Mouse (Mus musculus) hindbrain, embryonic 14.5 days (tissue): ENCODE results near the gene Abca3. TPM values are rescaled to one million over a fixed set of nuclear protein-coding genes. Genes with fewer than 3 reads are reported as not detected.
A peak's percentile ranks its signal among the peaks of the same experiment; 100 is the strongest.
"Not testable (repeated sequence)": the region's sequence is repeated elsewhere in the genome, so short reads cannot be mapped to it uniquely, and the experiment has no call there.

ENCODE experiments used
- ATAC-seq: fragments of 200-750 bp; cut with Nextera tagmentation; 2 replicates; pipeline ENCODE4 v1.8.0; 2017; ENCODE audit warnings: moderate number of reproducible peaks, mild to moderate bottlenecking, moderate TSS enrichment, moderate library complexity; ENCODE audit not compliant: low FRiP score
- DNase-seq: peaks from one replicate; pipeline ENCODE4 v3.0.0-alpha.2; 2015; ENCODE audit warnings: low spot score
- H3K27ac ChIP-seq: fragments of 300-500 bp; sonication (generic); 2 replicates; pipeline ENCODE4 v1.5.1; 2014; ENCODE audit warnings: mild to moderate bottlenecking, moderate library complexity
- H3K27me3 ChIP-seq: fragments of 300-500 bp; sonication (generic); 2 replicates; pipeline ENCODE4 v1.6.1; 2014; ENCODE audit warnings: mild to moderate bottlenecking, low read length, mixed read lengths; ENCODE audit not compliant: control insufficient read depth, insufficient read depth
- H3K36me3 ChIP-seq: fragments of 300-500 bp; sonication (generic); replicated peaks from 2 replicates; pipeline ENCODE4 v1.6.1; 2014; ENCODE audit not compliant: control insufficient read depth, insufficient read depth
- H3K4me1 ChIP-seq: fragments of 300-500 bp; sonication (generic); replicated peaks from 2 replicates; pipeline ENCODE4 v1.6.1; 2014; ENCODE audit warnings: antibody characterized with exemption, low read length, mixed read lengths; ENCODE audit not compliant: control insufficient read depth, insufficient read depth
- H3K4me2 ChIP-seq: fragments of 300-500 bp; sonication (generic); replicated peaks from 2 replicates; pipeline ENCODE4 v1.6.1; 2014; ENCODE audit warnings: mild to moderate bottlenecking, moderate library complexity
- H3K4me3 ChIP-seq: fragments of 300-500 bp; sonication (generic); replicated peaks from 2 replicates; pipeline ENCODE4 v1.5.1; 2014; ENCODE audit warnings: mild to moderate bottlenecking, low read length
- H3K9ac ChIP-seq: fragments of 300-500 bp; sonication (generic); 2 replicates; pipeline ENCODE4 v1.6.1; 2014
- H3K9me3 ChIP-seq: fragments of 300-500 bp; sonication (generic); 2 replicates; pipeline ENCODE4 v1.6.1; 2016; ENCODE audit warnings: low read length; ENCODE audit not compliant: control insufficient read depth
- WGBS: fragments of 180-500 bp; shearing (Covaris S2); extraction: QIAGEN DNeasy Blood & Tissue Kit; methylation state at CpG from one replicate; pipeline ENCODE4 v1.1.7; 2014; 5-methylcytosine and 5-hydroxymethylcytosine counted together
- polyA plus RNA-seq: library from polyadenylated mRNA; unstranded; fragments of >200 nt; fragmentation: Nextera tagmentation; extraction: Ambion mirVana; gene quantifications from 2 replicates; pipeline ENCODE4 v1.2.1, GENCODE M21; 2014

Gene Abca3
- polyA plus RNA-seq, 1 experiment from 2014 or later, result 32.8 TPM

- not testable (repeated sequence) for H3K4me3 ChIP-seq, H3K9ac ChIP-seq, H3K27ac ChIP-seq, H3K4me1 ChIP-seq, ATAC-seq, H3K9me3 ChIP-seq, H3K4me2 ChIP-seq, H3K27me3 ChIP-seq, DNase-seq
- WGBS, result 96% methylated on average over 4 of the region's 8 CpGs
- H3K36me3 ChIP-seq, result peaks cover 52% of the 10 kb centered on the region
Observed at GRCm38 (mm10) chr17:24425326-24425725, 73.6 kb downstream of the Abca3 start.

GRCm38 (mm10) chr17:24425905-24426304, 74.2 kb downstream of the Abca3 start:
- Histone ChIP-seq H3K27ac (peak overlapping the region; percentile 96), H3K9me3 (no peaks in the 10 kb centered on the region), H3K4me2 (peak overlapping the region; percentile 69), H3K4me1 (peaks cover 6% of the 10 kb centered on the region), H3K4me3 (0 out of 2 replicates have a peak overlapping the region, but pooled peaks have one; percentile 57), H3K27me3 (no peaks in the 10 kb centered on the region), H3K9ac (peak overlapping the region; percentile 82; the same call in 1 of the 2 replicates), H3K36me3 (peaks cover 46% of the 10 kb centered on the region)
- DNase-seq, result no peak
- 89% methylated on average over 7 of the region's 7 CpGs for WGBS
- ATAC-seq, result no peak; the same call in 1 of the 2 replicates

- ATAC-seq (peak; percentile 95), DNase-seq (peak; percentile 75)
- WGBS, result under 1% methylated on average over 48 of the region's 48 CpGs
- Histone ChIP-seq H3K9ac (peak within 1 kb of the TSS; percentile 82), H3K27me3 (no peaks in the 10 kb centered on the region), H3K4me3 (peak within 1 kb of the TSS; percentile 57), H3K4me1 (peaks cover 6% of the 10 kb centered on the region), H3K9me3 (no peaks in the 10 kb centered on the region), H3K27ac (peak within 1 kb of the TSS; percentile 96), H3K36me3 (peaks cover 39% of the 10 kb centered on the region), H3K4me2 (peak within 1 kb of the TSS; percentile 69)
Observed at GRCm38 (mm10) chr17:24426471-24427169, 74.9 kb downstream of the Abca3 start, which contains the start of gene Eci1. TSS of gene Eci1 (plus strand) at chr17:24426641.

- Histone ChIP-seq H3K27ac (peak overlapping the region; percentile 96; the same call in 1 of the 2 replicates), H3K4me2 (peak overlapping the region; percentile 69), H3K9me3 (no peaks in the 10 kb centered on the region), H3K36me3 (peaks cover 34% of the 10 kb centered on the region), H3K4me1 (peaks cover 6% of the 10 kb centered on the region), H3K4me3 (peak overlapping the region; percentile 57), H3K27me3 (no peaks in the 10 kb centered on the region), H3K9ac (peak overlapping the region; percentile 82)
- no peak for ATAC-seq
- DNase-seq, result no peak
- WGBS, result 5% methylated on average over 8 of the region's 8 CpGs
Observed at GRCm38 (mm10) chr17:24427170-24427557, 75.4 kb downstream of the Abca3 start.

- no peak for DNase-seq
- Histone ChIP-seq H3K4me3 (no peak overlapping the region), H3K4me1 (peaks cover 6% of the 10 kb centered on the region), H3K27me3 (no peaks in the 10 kb centered on the region), H3K9ac (no peak overlapping the region), H3K9me3 (no peaks in the 10 kb centered on the region), H3K36me3 (peaks cover 15% of the 10 kb centered on the region), H3K27ac (no peak overlapping the region), H3K4me2 (no peak overlapping the region)
- ATAC-seq, result no peak
- 80% methylated on average over 14 of the region's 14 CpGs for WGBS
Observed at GRCm38 (mm10) chr17:24429201-24429983, 77.6 kb downstream of the Abca3 start.

GRCm38 (mm10) chr17:24437016-24437415, 85.3 kb downstream of the Abca3 start:
- peaks cover 62% of the 10 kb centered on the region for H3K36me3 ChIP-seq
- peak; percentile 45; the same call in 1 of the 2 replicates for ATAC-seq

GRCm38 (mm10) chr17:24440377-24440776, 88.6 kb downstream of the Abca3 start:
- peaks cover 90% of the 10 kb centered on the region for H3K36me3 ChIP-seq
- WGBS, result 92% methylated on average over 8 of the region's 8 CpGs

More at GRCm38 (mm10) chr17:24437016-24437415, 85.3 kb downstream of the Abca3 start:
- H3K9me3 ChIP-seq, result no peaks in the 10 kb centered on the region
- no peak overlapping the region for H3K9ac ChIP-seq
- no peak overlapping the region for H3K4me3 ChIP-seq
- no peaks in the 10 kb centered on the region for H3K4me1 ChIP-seq
- H3K27ac ChIP-seq, result no peak overlapping the region
- no peaks in the 10 kb centered on the region for H3K27me3 ChIP-seq
- no peak overlapping the region for H3K4me2 ChIP-seq
- DNase-seq, result peak; percentile 71
- 82% methylated on average over 5 of the region's 5 CpGs for WGBS

GRCm38 (mm10) chr17:24441148-24441547, 89.4 kb downstream of the Abca3 start:
- Histone ChIP-seq H3K4me3 (no peak overlapping the region), H3K27me3 (no peaks in the 10 kb centered on the region), H3K36me3 (peaks cover 95% of the 10 kb centered on the region), H3K4me2 (no peak overlapping the region), H3K9me3 (no peaks in the 10 kb centered on the region), H3K9ac (no peak overlapping the region), H3K4me1 (no peaks in the 10 kb centered on the region), H3K27ac (no peak overlapping the region)
- DNase-seq (no peak), ATAC-seq (no peak)
- WGBS, result 43% methylated on average over 2 of the region's 2 CpGs

More at GRCm38 (mm10) chr17:24440377-24440776, 88.6 kb downstream of the Abca3 start:
- H3K4me1 ChIP-seq, result no peaks in the 10 kb centered on the region
- DNase-seq, result no peak
- no peak overlapping the region for H3K4me2 ChIP-seq
- no peak overlapping the region for H3K27ac ChIP-seq
- H3K4me3 ChIP-seq, result no peak overlapping the region
- H3K27me3 ChIP-seq, result no peaks in the 10 kb centered on the region
- no peaks in the 10 kb centered on the region for H3K9me3 ChIP-seq
- no peak overlapping the region for H3K9ac ChIP-seq
- ATAC-seq, result no peak

GRCm38 (mm10) chr17:24442107-24442506, 90.4 kb downstream of the Abca3 start:
- ATAC-seq, result no peak
- DNase-seq, result no peak
- Histone ChIP-seq H3K4me3 (no peak overlapping the region), H3K27ac (no peak overlapping the region), H3K9ac (no peak overlapping the region), H3K9me3 (no peaks in the 10 kb centered on the region), H3K36me3 (peaks cover 95% of the 10 kb centered on the region), H3K4me1 (no peaks in the 10 kb centered on the region), H3K4me2 (no peak overlapping the region), H3K27me3 (no peaks in the 10 kb centered on the region)
- 96% methylated on average over 14 of the region's 14 CpGs for WGBS
